Mouse (Mus musculus): ENCODE measurements around the gene Gad2. TPM values are rescaled to one million over a fixed set of nuclear protein-coding genes. Genes with fewer than 3 reads are reported as not detected.

Gad2 gene
- polyA plus RNA-seq, 1 experiment from 2014 or later: 0.53 TPM

DNA sequence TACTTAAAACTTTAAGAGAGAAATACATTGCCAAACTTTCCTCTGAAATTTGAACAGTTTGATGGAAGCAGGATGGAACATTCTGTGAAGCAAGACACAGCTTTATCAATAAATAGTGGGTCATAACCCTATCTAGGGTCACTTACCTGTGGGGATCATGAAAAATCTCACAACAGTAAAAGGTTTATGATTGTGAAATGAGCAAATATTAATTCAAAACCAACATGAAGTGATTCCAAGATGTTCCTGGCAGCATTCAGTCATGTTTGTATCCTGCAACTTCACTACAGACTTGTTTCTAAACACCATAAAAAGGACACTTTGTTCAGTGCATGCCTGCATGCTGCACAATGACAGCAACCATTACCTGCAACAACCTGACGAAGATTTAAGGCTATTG is 41.7 kb downstream of the Gad2 start:
- H3K4me3 ChIP-seq: no peak overlapping the region
- no peaks in the 10 kb centered on the region for H3K27me3 ChIP-seq
- no peaks in the 10 kb centered on the region for H3K9me3 ChIP-seq (replicated peaks)
- no peaks in the 10 kb centered on the region for H3K4me1 ChIP-seq (replicated peaks)
- no peak overlapping the region for H3K9ac ChIP-seq
- H3K27ac ChIP-seq: no peak overlapping the region
- H3K36me3 ChIP-seq: no peaks in the 10 kb centered on the region
- 62% methylated on average over 1 of the region's 1 CpGs for WGBS
- ATAC-seq (replicated peaks; ENCODE audit: insufficient number of reproducible peaks, insufficient read depth, low FRiP score, low read depth): no peak
- H3K4me2 ChIP-seq: no peak overlapping the region

- 36% methylated on average over 2 of the region's 2 CpGs for WGBS
- Histone ChIP-seq H3K4me2 (no peak overlapping the region), H3K9me3 (replicated peaks) (no peaks in the 10 kb centered on the region)
Observed at GRCm38 (mm10) chr2:22670415-22670814, 48.4 kb downstream of the Gad2 start.

GRCm38 (mm10) chr2:22671348-22671747 is 49.3 kb downstream of the Gad2 start:
- 43% methylated on average over 1 of the region's 1 CpGs for WGBS
- Histone ChIP-seq H3K9ac (no peak overlapping the region), H3K4me1 (replicated peaks) (no peaks in the 10 kb centered on the region), H3K36me3 (no peaks in the 10 kb centered on the region), H3K9me3 (replicated peaks) (no peaks in the 10 kb centered on the region), H3K4me3 (no peak overlapping the region), H3K27me3 (no peaks in the 10 kb centered on the region), H3K4me2 (no peak overlapping the region), H3K27ac (no peak overlapping the region)
- no peak for ATAC-seq (replicated peaks; ENCODE audit: insufficient number of reproducible peaks, insufficient read depth, low FRiP score, low read depth)

More at GRCm38 (mm10) chr2:22670415-22670814, 48.4 kb downstream of the Gad2 start:
- H3K9ac ChIP-seq: no peak overlapping the region
- H3K4me3 ChIP-seq: no peak overlapping the region
- no peaks in the 10 kb centered on the region for H3K27me3 ChIP-seq
- no peaks in the 10 kb centered on the region for H3K36me3 ChIP-seq
- no peaks in the 10 kb centered on the region for H3K4me1 ChIP-seq (replicated peaks)
- H3K27ac ChIP-seq: no peak overlapping the region
- no peak; the same call in 1 of the 2 replicates for ATAC-seq (replicated peaks; ENCODE audit: insufficient number of reproducible peaks, insufficient read depth, low FRiP score, low read depth)

GRCm38 (mm10) chr2:22677066-22677465 is 55.1 kb downstream of the Gad2 start:
- no peak overlapping the region for H3K4me2 ChIP-seq
- no peaks in the 10 kb centered on the region for H3K27me3 ChIP-seq
- 48% methylated on average over 8 of the region's 8 CpGs for WGBS
- H3K27ac ChIP-seq: no peak overlapping the region
- no peak overlapping the region for H3K4me3 ChIP-seq
- no peak for ATAC-seq (replicated peaks; ENCODE audit: insufficient number of reproducible peaks, insufficient read depth, low FRiP score, low read depth)
- H3K4me1 ChIP-seq (replicated peaks): no peaks in the 10 kb centered on the region
- H3K9ac ChIP-seq: no peak overlapping the region
- no peaks in the 10 kb centered on the region for H3K36me3 ChIP-seq
- no peaks in the 10 kb centered on the region for H3K9me3 ChIP-seq (replicated peaks)

- Histone ChIP-seq H3K27me3 (no peaks in the 10 kb centered on the region), H3K4me2 (no peak overlapping the region), H3K36me3 (no peaks in the 10 kb centered on the region), H3K9ac (no peak overlapping the region), H3K9me3 (replicated peaks) (no peaks in the 10 kb centered on the region), H3K27ac (no peak overlapping the region), H3K4me3 (no peak overlapping the region), H3K4me1 (replicated peaks) (no peaks in the 10 kb centered on the region)
- ATAC-seq (replicated peaks; ENCODE audit: insufficient number of reproducible peaks, insufficient read depth, low FRiP score, low read depth): no peak
- WGBS: 64% methylated on average over 4 of the region's 4 CpGs
Observed at GRCm38 (mm10) chr2:22679944-22680343, 57.9 kb downstream of the Gad2 start.

- WGBS: 73% methylated on average over 7 of the region's 7 CpGs
- no peak overlapping the region for H3K9ac ChIP-seq
Observed at GRCm38 (mm10) chr2:22689969-22690368, 68.0 kb downstream of the Gad2 start.

GRCm38 (mm10) chr2:22704780-22705727 is 83.0 kb downstream of the Gad2 start:
- WGBS: 55% methylated on average over 4 of the region's 4 CpGs
- no peaks in the 10 kb centered on the region for H3K27me3 ChIP-seq
- H3K4me1 ChIP-seq (replicated peaks): 0 out of 2 replicates have a peak, but pooled peaks cover 3% of the 10 kb centered on the region
- H3K4me2 ChIP-seq: no peak overlapping the region
- H3K36me3 ChIP-seq: no peaks in the 10 kb centered on the region
- 0 out of 2 replicates have a peak overlapping the region, but pooled peaks have one; percentile 16 for H3K27ac ChIP-seq
- ATAC-seq (replicated peaks; ENCODE audit: insufficient number of reproducible peaks, insufficient read depth, low FRiP score, low read depth): peak; percentile 47; the same call in 1 of the 2 replicates
- no peak overlapping the region for H3K4me3 ChIP-seq
- no peaks in the 10 kb centered on the region for H3K9me3 ChIP-seq (replicated peaks)
- no peak overlapping the region for H3K9ac ChIP-seq

More at GRCm38 (mm10) chr2:22689969-22690368, 68.0 kb downstream of the Gad2 start:
- Histone ChIP-seq H3K4me3 (no peak overlapping the region), H3K27me3 (no peaks in the 10 kb centered on the region), H3K36me3 (no peaks in the 10 kb centered on the region), H3K4me2 (no peak overlapping the region), H3K9me3 (replicated peaks) (no peaks in the 10 kb centered on the region), H3K27ac (no peak overlapping the region), H3K4me1 (replicated peaks) (no peaks in the 10 kb centered on the region)
- ATAC-seq (replicated peaks; ENCODE audit: insufficient number of reproducible peaks, insufficient read depth, low FRiP score, low read depth): no peak

DNA sequence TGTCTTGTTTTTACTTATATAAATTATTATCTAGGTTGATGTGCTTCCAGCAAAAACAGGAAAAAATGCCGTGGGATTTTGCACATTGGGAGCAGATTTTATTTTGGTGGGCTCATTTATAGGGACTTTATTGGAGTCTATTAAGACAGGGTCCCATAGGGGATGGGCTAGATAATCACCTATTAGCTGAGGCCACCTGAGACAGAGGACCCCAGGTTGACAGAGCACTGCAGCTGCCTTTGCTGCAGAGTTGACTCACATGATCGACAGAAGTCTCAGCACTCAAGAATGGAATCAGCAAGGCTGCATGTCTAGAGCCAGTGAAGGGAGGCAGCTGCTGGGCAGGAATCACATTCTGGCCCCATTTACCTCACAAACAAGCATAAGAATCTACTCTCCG is 84.2 kb downstream of the Gad2 start:
- H3K4me2 ChIP-seq: no peak overlapping the region
- H3K27ac ChIP-seq: no peak overlapping the region
- 64% methylated on average over 3 of the region's 3 CpGs for WGBS
- no peak overlapping the region for H3K4me3 ChIP-seq
- no peaks in the 10 kb centered on the region for H3K36me3 ChIP-seq
- 0 out of 2 replicates have a peak, but pooled peaks cover 3% of the 10 kb centered on the region for H3K4me1 ChIP-seq (replicated peaks)
- no peaks in the 10 kb centered on the region for H3K9me3 ChIP-seq (replicated peaks)
- ATAC-seq (replicated peaks; ENCODE audit: insufficient number of reproducible peaks, insufficient read depth, low FRiP score, low read depth): no peak
- no peaks in the 10 kb centered on the region for H3K27me3 ChIP-seq
- no peak overlapping the region for H3K9ac ChIP-seq

DNA sequence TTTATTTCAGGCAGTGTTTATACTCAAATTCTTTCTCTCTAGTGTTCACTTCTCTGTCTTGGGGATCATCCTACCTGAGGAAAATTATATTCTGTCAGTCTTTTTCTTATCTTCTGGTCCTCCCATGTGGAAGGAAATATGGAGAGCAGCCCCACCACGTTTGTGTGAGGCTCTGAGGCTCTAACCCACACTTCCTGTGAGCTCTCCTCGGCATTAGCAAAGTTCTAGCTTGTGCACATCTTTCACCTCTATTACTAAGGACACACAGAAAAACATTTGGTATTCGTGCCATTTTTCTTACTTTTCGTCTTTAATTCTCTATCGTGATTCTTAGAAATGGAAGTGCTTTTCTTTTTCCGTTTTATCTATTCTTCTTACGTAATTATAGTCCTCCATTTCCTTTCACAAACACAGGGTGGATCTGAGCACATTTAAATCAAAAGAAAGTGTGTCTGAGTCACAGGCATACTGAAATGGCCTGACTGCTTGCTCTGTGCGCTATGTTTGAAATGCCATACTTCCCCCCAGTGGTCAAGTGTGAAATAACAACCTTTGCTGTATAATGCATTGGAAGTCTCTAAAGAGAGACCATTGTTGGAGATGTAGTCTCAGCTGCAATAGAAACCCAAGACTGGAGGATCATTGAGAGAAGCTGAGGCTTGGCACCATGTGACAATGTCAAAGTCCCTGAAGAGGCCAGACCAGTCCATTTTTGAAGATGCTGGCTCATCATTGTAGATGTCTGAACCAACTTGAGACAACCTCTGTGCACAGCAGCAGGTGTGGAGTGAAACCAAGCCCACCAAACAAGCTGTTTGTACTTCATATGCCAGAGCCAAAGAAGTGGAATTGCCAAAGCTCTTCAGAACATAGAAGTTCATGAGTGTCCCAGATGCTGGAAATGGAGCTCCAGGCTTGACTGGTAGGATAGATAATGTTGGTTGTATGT is 99.8 kb downstream of the Gad2 start:
- H3K4me3 ChIP-seq: no peak overlapping the region
- WGBS: 16% methylated on average over 8 of the region's 8 CpGs
- peak; percentile 60; the same call in 1 of the 2 replicates for ATAC-seq (replicated peaks; ENCODE audit: insufficient number of reproducible peaks, insufficient read depth, low FRiP score, low read depth)

DNA sequence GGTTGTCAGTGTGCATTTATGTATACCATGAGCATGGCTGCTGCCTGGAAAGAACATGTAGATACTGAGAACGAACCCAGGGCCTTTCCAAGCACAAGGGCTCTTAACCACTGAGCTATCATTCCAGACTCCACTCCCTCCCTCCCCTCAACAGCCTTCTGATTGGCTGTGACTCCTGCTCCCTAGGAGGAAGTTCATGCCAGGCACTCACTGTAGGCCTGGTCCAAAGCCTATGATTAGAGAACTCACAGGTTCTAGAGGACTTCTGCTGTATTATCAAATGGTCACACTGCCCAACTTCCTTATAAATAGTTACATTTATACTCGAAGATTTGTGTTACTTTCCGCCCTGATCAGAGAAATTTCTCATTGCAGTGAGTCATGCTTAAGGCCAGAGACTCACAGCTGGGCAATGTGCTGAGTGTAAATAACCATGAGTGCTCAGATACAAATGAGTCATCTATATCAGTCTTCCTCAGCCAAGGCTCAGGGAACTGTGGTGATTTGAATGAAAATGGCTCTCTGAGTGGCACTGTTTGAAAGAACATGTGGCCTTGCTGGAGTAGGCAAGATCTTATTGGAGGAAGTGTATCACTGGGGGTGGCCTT is 102.0 kb downstream of the Gad2 start:
- Histone ChIP-seq H3K9ac (no peak overlapping the region), H3K27me3 (no peaks in the 10 kb centered on the region), H3K4me1 (replicated peaks) (no peaks in the 10 kb centered on the region), H3K36me3 (no peaks in the 10 kb centered on the region), H3K4me3 (no peak overlapping the region), H3K9me3 (replicated peaks) (no peaks in the 10 kb centered on the region), H3K27ac (no peak overlapping the region), H3K4me2 (no peak overlapping the region)
- ATAC-seq (replicated peaks; ENCODE audit: insufficient number of reproducible peaks, insufficient read depth, low FRiP score, low read depth): no peak
- 69% methylated on average over 3 of the region's 3 CpGs for WGBS

More for the DNA sequence above, 99.8 kb downstream of the Gad2 start:
- Histone ChIP-seq H3K9ac (no peak overlapping the region), H3K4me1 (replicated peaks) (no peaks in the 10 kb centered on the region), H3K27ac (no peak overlapping the region), H3K36me3 (no peaks in the 10 kb centered on the region), H3K9me3 (replicated peaks) (no peaks in the 10 kb centered on the region), H3K4me2 (no peak overlapping the region), H3K27me3 (no peaks in the 10 kb centered on the region)

GRCm38 (mm10) chr2:22727113-22727512 is 105.1 kb downstream of the Gad2 start:
- Histone ChIP-seq H3K36me3 (no peaks in the 10 kb centered on the region), H3K4me3 (no peak overlapping the region), H3K27ac (no peak overlapping the region), H3K4me1 (replicated peaks) (no peaks in the 10 kb centered on the region), H3K27me3 (no peaks in the 10 kb centered on the region), H3K9ac (no peak overlapping the region), H3K9me3 (replicated peaks) (no peaks in the 10 kb centered on the region), H3K4me2 (no peak overlapping the region)
- 78% methylated on average over 1 of the region's 1 CpGs for WGBS
- no peak for ATAC-seq (replicated peaks; ENCODE audit: insufficient number of reproducible peaks, insufficient read depth, low FRiP score, low read depth)

Measured in heart, embryonic 15.5 days (tissue).